Mouse (Mus musculus): Measurements from ENCODE around the gene Mroh8.

DNA sequence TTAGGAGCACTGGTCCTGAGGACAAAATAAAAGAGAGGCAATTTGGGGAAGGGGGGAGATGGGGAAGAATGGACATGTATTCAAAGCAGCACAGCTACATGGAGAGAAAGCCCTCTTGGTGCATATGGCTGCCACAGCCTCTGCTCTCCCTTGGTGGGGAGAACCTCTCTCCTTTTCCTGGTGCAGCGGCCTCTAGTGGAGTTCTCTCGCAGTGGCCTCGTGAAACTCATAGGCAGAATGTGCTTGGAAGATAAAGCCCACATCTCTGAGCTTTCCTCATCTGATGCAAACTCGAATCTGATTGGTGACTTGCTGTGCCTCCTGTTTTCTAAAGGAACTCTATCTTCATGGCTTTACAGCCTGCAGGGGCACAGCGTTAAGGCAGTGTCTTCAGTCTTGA is 19.6 kb downstream of the Mroh8 start:
- TF ChIP-seq ZNF384 (IDR thresholded peaks at IDR 0.05; ENCODE audit: low read depth, low read length) (no peak), HCFC1 (IDR thresholded peaks at IDR 0.05; ENCODE audit: borderline replicate concordance, insufficient read depth, low read length) (no peak), ZC3H11A (IDR thresholded peaks at IDR 0.05; ENCODE audit: borderline replicate concordance, low read depth, low read length) (peak; percentile 70; the same call in 1 of the 2 replicates), MAFK (IDR thresholded peaks at IDR 0.05; ENCODE audit: insufficient read depth, low read depth, low read length) (no peak), CHD2 (IDR thresholded peaks at IDR 0.05; ENCODE audit: low read depth, low read length) (no peak)

Measured in ES-E14 (cell line).